ENCODE assay signal across 9 mouse cellular contexts in the genomic region with DNA sequence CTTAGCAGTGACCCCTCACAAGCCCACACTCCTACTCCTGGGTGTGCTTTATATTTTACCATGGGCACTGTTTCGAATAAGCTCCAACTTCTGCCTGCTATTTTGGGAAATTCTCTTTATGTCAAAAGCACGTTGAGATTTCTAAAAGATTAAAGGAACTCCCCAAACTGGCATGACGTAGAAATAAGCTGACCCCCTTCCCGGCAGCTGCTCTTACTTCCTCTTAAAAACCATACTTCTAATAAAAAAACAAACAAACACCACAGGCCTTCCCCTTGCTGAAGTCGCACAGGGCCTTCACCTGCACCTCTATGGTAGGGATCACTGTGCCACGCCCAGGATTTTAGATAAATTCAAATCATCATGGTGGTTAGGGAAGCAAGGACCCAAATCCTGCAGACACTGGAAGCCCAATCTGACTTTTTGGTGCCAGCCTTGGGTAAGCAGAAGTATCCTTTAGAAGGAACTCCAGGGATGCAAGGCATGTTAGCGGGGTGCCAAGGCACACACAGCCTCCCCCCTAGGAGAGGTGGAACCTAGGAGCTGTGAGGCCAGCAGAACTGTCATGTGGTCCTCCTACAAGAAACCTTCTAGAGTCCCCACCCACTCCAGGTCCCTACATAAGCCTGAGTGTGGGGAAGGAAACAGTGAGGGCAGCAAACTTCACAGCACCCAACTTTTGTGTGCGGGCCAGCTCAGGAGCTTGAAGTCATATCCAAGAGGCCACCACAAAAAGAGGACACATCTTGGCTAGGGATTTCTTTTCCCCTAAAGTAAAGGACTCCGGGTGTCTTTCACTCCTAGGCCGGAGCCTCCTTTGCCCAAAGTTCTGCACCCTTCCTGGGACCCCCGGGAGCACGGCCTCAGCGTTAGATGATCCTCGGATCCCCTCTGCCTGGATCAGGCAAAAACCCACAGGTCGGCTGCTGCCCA. TPM values are rescaled to one million over a fixed set of nuclear protein-coding genes. Genes with fewer than 3 reads are reported as not detected.
DNase-seq lines count a peak whose midpoint lies in the region; ATAC-seq and TF ChIP-seq lines count a peak whose summit lies in the region.
"Had no signal": no experiment of that assay in that cellular context is flagged by ENCODE, and none has a peak within 500 bp of the region (broad histone marks: within the 10 kb centered on the region; RNA-seq: fewer than 3 reads in every experiment).

No protein-coding gene starts in this region.

- no peak overlapping the region for H3K27ac ChIP-seq in heart, embryonic 10.5 days
- H3K27ac ChIP-seq in forebrain, embryonic 10.5 days = peak overlapping the region; percentile 37
- H3K27ac ChIP-seq in limb, embryonic 12.5 days = 0 out of 2 replicates have a peak overlapping the region, but pooled peaks have one; percentile 94

- no peak for DNase-seq in heart, embryonic 10.5 days (ENCODE audit: low spot score)
- no peak for DNase-seq in heart, postnatal 4 days
- DNase-seq in forebrain, embryonic 10.5 days (ENCODE audit: extremely low spot score, low spot score) = no peak
- no peak for DNase-seq in testis, postnatal 14 days (ENCODE audit: low spot score)
- DNase-seq in gastrocnemius, postnatal 10 days = no peak

- no peak for TF ChIP-seq POLR2A in myocyte (IDR thresholded peaks at IDR 0.05; ENCODE audit: insufficient read length, low read depth)

- peaks cover 13% of the 10 kb centered on the region; the same call in 1 of the 2 replicates for H3K36me3 ChIP-seq in heart, embryonic 10.5 days
- H3K36me3 ChIP-seq in forebrain, embryonic 10.5 days (replicated peaks) = peaks cover 19% of the 10 kb centered on the region
- peaks cover 26% of the 10 kb centered on the region for H3K36me3 ChIP-seq in limb, embryonic 12.5 days
- peaks cover 5% of the 10 kb centered on the region for H3K36me3 ChIP-seq in myocyte (ENCODE audit: control insufficient read depth, insufficient read depth)

- peaks cover 47% of the 10 kb centered on the region for H3K4me1 ChIP-seq in heart, embryonic 10.5 days
- peaks cover 79% of the 10 kb centered on the region for H3K4me1 ChIP-seq in forebrain, embryonic 10.5 days
- H3K4me1 ChIP-seq in limb, embryonic 12.5 days (replicated peaks) = peaks cover 68% of the 10 kb centered on the region

- H3K4me3 ChIP-seq in heart, embryonic 10.5 days = peak overlapping the region; percentile 66
- H3K4me3 ChIP-seq in forebrain, embryonic 10.5 days = peak overlapping the region; percentile 56
- H3K4me3 ChIP-seq in limb, embryonic 12.5 days (replicated peaks) = peak overlapping the region; percentile 64
- peak overlapping the region; percentile 90 for H3K4me3 ChIP-seq in myocyte

- peak overlapping the region; percentile 75 for H3K9ac ChIP-seq in limb, embryonic 12.5 days (replicated peaks)

- ATAC-seq in limb, embryonic 12.5 days (ENCODE audit: insufficient number of reproducible peaks, insufficient read depth, low FRiP score, low TSS enrichment, low read depth) = no peak
- ATAC-seq in activated CD4-positive, CD25-positive, alpha-beta regulatory T cell, adult 4 months = no peak
- ATAC-seq: Patski had no signal

- peak overlapping the region; percentile 70 for H3K4me2 ChIP-seq in limb, embryonic 12.5 days
- H3K4me2 ChIP-seq in myocyte (ENCODE audit: low read depth) = peak overlapping the region; percentile 76

- peaks cover 35% of the 10 kb centered on the region for H3K79me2 ChIP-seq in myocyte (ENCODE audit: control insufficient read depth, insufficient read depth)

- 59% methylated on average over 15 of the region's 15 CpGs for WGBS in heart, embryonic 10.5 days
- WGBS in forebrain, embryonic 10.5 days = 71% methylated on average over 15 of the region's 15 CpGs
- WGBS in limb, embryonic 12.5 days = 60% methylated on average over 15 of the region's 15 CpGs

- H3ac ChIP-seq in myocyte (ENCODE audit: control insufficient read depth, insufficient read length) = peak overlapping the region; percentile 16

- no peaks in the 10 kb centered on the region for H3K9me3 ChIP-seq in heart, embryonic 10.5 days
- no peaks in the 10 kb centered on the region for H3K9me3 ChIP-seq in forebrain, embryonic 10.5 days
- H3K9me3 ChIP-seq in limb, embryonic 12.5 days = no peaks in the 10 kb centered on the region

- 0 out of 2 replicates have a peak, but pooled peaks cover 6% of the 10 kb centered on the region for H3K27me3 ChIP-seq in heart, embryonic 10.5 days (ENCODE audit: insufficient read depth, poor library complexity, severe bottlenecking)
- peaks cover 28% of the 10 kb centered on the region for H3K27me3 ChIP-seq in forebrain, embryonic 10.5 days (ENCODE audit: poor library complexity, severe bottlenecking)
- no peaks in the 10 kb centered on the region for H3K27me3 ChIP-seq in limb, embryonic 12.5 days
- H3K27me3 ChIP-seq in myocyte (ENCODE audit: control insufficient read depth, insufficient read depth, insufficient read length) = no peaks in the 10 kb centered on the region
- H3K27me3 ChIP-seq: Patski had no signal

TF ChIP-seq in myocyte, 11 proteins besides CTCF, POLR2A, EP300 and RAD21:
- no peak for TF ChIP-seq CEBPB (IDR thresholded peaks at IDR 0.05; ENCODE audit: insufficient read depth, poor library complexity, severe bottlenecking)
- no peak for TF ChIP-seq TCF12 (IDR thresholded peaks at IDR 0.05; ENCODE audit: insufficient read depth, poor library complexity, severe bottlenecking)
- TF ChIP-seq MAX (IDR thresholded peaks at IDR 0.05; ENCODE audit: low read depth) = no peak
- TF ChIP-seq MYOG (IDR thresholded peaks at IDR 0.05; ENCODE audit: control insufficient read depth in 1 of 3, insufficient read depth in 1 of 3, insufficient read length in 2 of 3, low read depth in 2 of 3) = no peak
- TF ChIP-seq MYOD1 (IDR thresholded peaks at IDR 0.05; ENCODE audit: control insufficient read depth in 1 of 3, insufficient read length in 2 of 3, low read depth in 2 of 3) = no peak
- TF ChIP-seq POLR2AphosphoS2 (IDR thresholded peaks at IDR 0.05; ENCODE audit: insufficient read length, low read depth) = no peak

RNA-seq across cellular contexts. Expression of gene Gm45717, which starts 1.7 kb away (rescaled TPM):
- not detected in 2 replicates for polyA plus RNA-seq in heart, embryonic 10.5 days (2016; fragmentation: Nextera tagmentation; extraction: Ambion mirVana)
- total RNA-seq in heart, postnatal 4 days (2021) = not detected
- 0.33 TPM in 1 of 2 replicates, not detected in the other for polyA plus RNA-seq in forebrain, embryonic 10.5 days (2016; fragmentation: Nextera tagmentation; extraction: Ambion mirVana)
- not detected in 2 replicates for polyA plus RNA-seq in limb, embryonic 12.5 days (2016; fragmentation: Nextera tagmentation; extraction: Ambion mirVana)
- polyA plus RNA-seq in myocyte (2012; fragmentation: generic; extraction: Trizol) = 0.12 TPM
- polyA plus RNA-seq in activated CD4-positive, CD25-positive, alpha-beta regulatory T cell, adult 4 months (2017; shearing (Covaris generic)) = not detected
- not detected for total RNA-seq in gastrocnemius, postnatal 10 days (2021)

RNA-seq across cellular contexts. Expression of gene Ifitm2, which starts 1.7 kb away (rescaled TPM):
- polyA plus RNA-seq in heart, embryonic 10.5 days (2016; fragmentation: Nextera tagmentation; extraction: Ambion mirVana) = 402 and 508 TPM in 2 replicates
- 100 to 1,000 TPM; 178 to 182 TPM for total RNA-seq in heart, postnatal 4 days (2021)
- polyA plus RNA-seq in forebrain, embryonic 10.5 days (2016; fragmentation: Nextera tagmentation; extraction: Ambion mirVana) = 365 and 397 TPM in 2 replicates
- 941 and 1,046 TPM in 2 replicates for polyA plus RNA-seq in limb, embryonic 12.5 days (2016; fragmentation: Nextera tagmentation; extraction: Ambion mirVana)
- polyA plus RNA-seq in myocyte (2012; fragmentation: generic; extraction: Trizol) = 493 TPM
- 100 to 1,000 TPM in 1 of 2 experiments, 10 to 100 TPM in 1; 94.1 to 101 TPM for polyA plus RNA-seq in activated CD4-positive, CD25-positive, alpha-beta regulatory T cell, adult 4 months (2017; shearing (Covaris generic))
- total RNA-seq in gastrocnemius, postnatal 10 days (2021) = 100 to 1,000 TPM; 142 to 180 TPM

RNA-seq across cellular contexts. Expression of gene Ifitm5, which starts 4.0 kb away (rescaled TPM):
- polyA plus RNA-seq in heart, embryonic 10.5 days (2016; fragmentation: Nextera tagmentation; extraction: Ambion mirVana) = 1.8 and 2.3 TPM in 2 replicates
- total RNA-seq in heart, postnatal 4 days (2021) = 1 to 10 TPM in 1 of 2 experiments, under 1 TPM in 1; 0.72 to 1.4 TPM
- polyA plus RNA-seq in forebrain, embryonic 10.5 days (2016; fragmentation: Nextera tagmentation; extraction: Ambion mirVana) = 2.0 TPM in 2 replicates
- 5.6 and 6.1 TPM in 2 replicates for polyA plus RNA-seq in limb, embryonic 12.5 days (2016; fragmentation: Nextera tagmentation; extraction: Ambion mirVana)
- polyA plus RNA-seq in myocyte (2012; fragmentation: generic; extraction: Trizol) = 0.47 TPM
- polyA plus RNA-seq in activated CD4-positive, CD25-positive, alpha-beta regulatory T cell, adult 4 months (2017; shearing (Covaris generic)) = not detected
- 1 to 10 TPM in 1 of 2 experiments, under 1 TPM in 1; 0.54 to 6.9 TPM for total RNA-seq in gastrocnemius, postnatal 10 days (2021)

RNA-seq across cellular contexts. Expression of gene Pgghg, which starts 12.9 kb away (rescaled TPM):
- polyA plus RNA-seq in heart, embryonic 10.5 days (2016; fragmentation: Nextera tagmentation; extraction: Ambion mirVana) = 13.7 and 16.1 TPM in 2 replicates
- total RNA-seq in heart, postnatal 4 days (2021) = 1 to 10 TPM; 8.4 to 8.7 TPM
- 14.2 and 14.5 TPM in 2 replicates for polyA plus RNA-seq in forebrain, embryonic 10.5 days (2016; fragmentation: Nextera tagmentation; extraction: Ambion mirVana)
- polyA plus RNA-seq in limb, embryonic 12.5 days (2016; fragmentation: Nextera tagmentation; extraction: Ambion mirVana) = 18.9 and 21.5 TPM in 2 replicates
- polyA plus RNA-seq in myocyte (2012; fragmentation: generic; extraction: Trizol) = 11.6 TPM
- 10 to 100 TPM; 15.2 to 15.6 TPM for polyA plus RNA-seq in activated CD4-positive, CD25-positive, alpha-beta regulatory T cell, adult 4 months (2017; shearing (Covaris generic))
- total RNA-seq in gastrocnemius, postnatal 10 days (2021) = 10 to 100 TPM in 1 of 2 experiments, 1 to 10 TPM in 1; 7.6 to 13.1 TPM

RNA-seq across cellular contexts. Expression of gene Ifitm1, which starts 13.0 kb away (rescaled TPM):
- polyA plus RNA-seq in heart, embryonic 10.5 days (2016; fragmentation: Nextera tagmentation; extraction: Ambion mirVana) = 3.6 and 12.5 TPM in 2 replicates
- 1 to 10 TPM; 2.6 to 3.0 TPM for total RNA-seq in heart, postnatal 4 days (2021)
- 3.7 and 4.1 TPM in 2 replicates for polyA plus RNA-seq in forebrain, embryonic 10.5 days (2016; fragmentation: Nextera tagmentation; extraction: Ambion mirVana)
- 77.8 and 78.8 TPM in 2 replicates for polyA plus RNA-seq in limb, embryonic 12.5 days (2016; fragmentation: Nextera tagmentation; extraction: Ambion mirVana)
- polyA plus RNA-seq in myocyte (2012; fragmentation: generic; extraction: Trizol) = 19.9 TPM
- polyA plus RNA-seq in activated CD4-positive, CD25-positive, alpha-beta regulatory T cell, adult 4 months (2017; shearing (Covaris generic)) = 1 to 10 TPM; 4.6 to 7.5 TPM
- 1 to 10 TPM; 2.1 to 3.7 TPM for total RNA-seq in gastrocnemius, postnatal 10 days (2021)
